Mouse (Mus musculus) heart, postnatal 0 days (tissue): ENCODE data around the gene Pttg1.

ENCODE experiments used
- CTCF ChIP-seq: IDR thresholded peaks from 2 replicates; pipeline ENCODE4 v1.5.1; 2016; ENCODE audit warnings: antibody characterized with exemption, control low read depth, low read depth
- EP300 ChIP-seq: IDR thresholded peaks from 2 replicates; pipeline ENCODE4 v1.6.1; 2016; ENCODE audit warnings: antibody characterized with exemption, low read depth

GRCm38 (mm10) chr11:43395073-43395948 is 30.7 kb downstream of the Pttg1 start:
- TF ChIP-seq CTCF (no peak), EP300 (no peak)
